Mouse (Mus musculus) effector memory CD4-positive, alpha-beta T cell, adult 7 months (primary cell): ENCODE measurements around the gene Trp53bp2. TPM values are rescaled to one million over a fixed set of nuclear protein-coding genes. Genes with fewer than 3 reads are reported as not detected.

Experiments used
- polyA plus RNA-seq: library from polyadenylated mRNA; unstranded; fragments of 100-300 nt; shearing (Covaris generic); gene quantifications from one replicate; pipeline ENCODE4 v1.2.1, GENCODE M21; 2017

Gene Trp53bp2
- polyA plus RNA-seq = 25.7 TPM

GRCm38 (mm10) chr1:182408684-182409327 lies at the start of gene Trp53bp2:
Trp53bp2 (plus strand) TSS chr1:182409172.

Other genes with a start within 250 kb of the Trp53bp2 start
- gene Vmn1r1, start 244.7 kb upstream of the Trp53bp2 start, polyA plus RNA-seq = not detected
- 129 TPM for gene Degs1, start 126.4 kb upstream of the Trp53bp2 start, polyA plus RNA-seq
- 58.4 TPM for gene Fbxo28, start 67.5 kb upstream of the Trp53bp2 start, polyA plus RNA-seq
- 133 TPM for gene Capn2, start 108.4 kb downstream of the Trp53bp2 start, polyA plus RNA-seq
- gene Capn8, start 155.8 kb downstream of the Trp53bp2 start, polyA plus RNA-seq = not detected